Mouse (Mus musculus) kidney, adult 2 months (tissue): ENCODE data around the gene Klf12.

ENCODE experiments used
- CTCF ChIP-seq: fragments of 200-500 bp; conservative IDR thresholded peaks from 2 replicates; pipeline ENCODE4 v1.5.1; 2011; ENCODE audit warnings: low read depth, mild to moderate bottlenecking, control low read depth, low read length, moderate library complexity, mixed read lengths; ENCODE audit not compliant: insufficient read depth, insufficient read length
- POLR2A ChIP-seq: fragments of 200-500 bp; IDR thresholded peaks from one replicate; pipeline ENCODE4 v1.6.1; 2011; ENCODE audit warnings: low read depth, low read length, control low read depth

DNA sequence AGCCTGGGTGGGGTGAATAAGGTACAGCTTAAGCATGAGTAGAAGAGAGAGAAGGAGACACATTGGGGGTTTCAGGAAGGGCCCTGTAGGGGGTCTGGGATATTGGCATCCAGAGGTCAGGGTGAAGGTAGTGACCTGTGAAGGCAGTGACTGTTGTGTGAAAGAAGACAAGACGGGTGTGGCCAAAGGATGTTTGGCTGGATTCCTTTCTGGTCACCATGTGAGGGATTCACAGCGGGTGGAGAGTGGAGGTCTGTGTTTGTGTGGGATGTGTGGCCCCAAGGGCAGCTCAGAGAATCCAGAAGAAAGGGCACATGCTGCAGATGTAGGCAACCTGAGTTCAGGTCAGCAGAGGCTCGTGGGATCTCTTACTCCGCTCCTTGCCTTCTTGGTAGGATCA is 29.6 kb upstream of the Klf12 start:
- TF ChIP-seq POLR2A (no peak), CTCF (no peak)
